Mouse (Mus musculus) liver, embryonic 11.5 days (tissue): ENCODE measurements around the gene Polk. TPM values are rescaled to one million over a fixed set of nuclear protein-coding genes. Genes with fewer than 3 reads are reported as not detected.

Source experiments
- ATAC-seq: fragments of 200-750 bp; cut with Nextera tagmentation; replicated peaks from 2 replicates; pipeline ENCODE4 v1.8.0; 2017; ENCODE audit warnings: moderate number of reproducible peaks, mild to moderate bottlenecking, moderate TSS enrichment, moderate library complexity; ENCODE audit not compliant: low FRiP score
- DNase-seq: peaks from one replicate; pipeline ENCODE4 v3.0.0-alpha.2; 2017; ENCODE audit warnings: low spot score
- H3K27ac ChIP-seq: fragments of 300-500 bp; sonication (generic); 2 replicates; pipeline ENCODE4 v1.5.1; 2014; ENCODE audit warnings: mild to moderate bottlenecking, low read depth, low read length, control low read depth
- H3K27me3 ChIP-seq: fragments of 300-500 bp; sonication (generic); replicated peaks from 2 replicates; pipeline ENCODE4 v1.6.1; 2014; ENCODE audit warnings: low read length, mixed read lengths; ENCODE audit not compliant: control insufficient read depth, insufficient read depth
- H3K36me3 ChIP-seq: fragments of 300-500 bp; sonication (generic); 2 replicates; pipeline ENCODE4 v1.6.1; 2014; ENCODE audit warnings: mild to moderate bottlenecking, low read length, moderate library complexity, mixed read lengths; ENCODE audit not compliant: control insufficient read depth, insufficient read depth
- H3K4me1 ChIP-seq: fragments of 300-500 bp; sonication (generic); replicated peaks from 2 replicates; pipeline ENCODE4 v1.6.1; 2014; ENCODE audit warnings: low read length, mixed read lengths; ENCODE audit not compliant: control insufficient read depth, insufficient read depth
- H3K4me2 ChIP-seq: fragments of 300-500 bp; sonication (generic); 2 replicates; pipeline ENCODE4 v1.6.1; 2014; ENCODE audit warnings: mild to moderate bottlenecking, control low read depth, moderate library complexity
- H3K4me3 ChIP-seq: fragments of 300-500 bp; sonication (generic); 2 replicates; pipeline ENCODE4 v1.5.1; 2014; ENCODE audit warnings: low read depth, low read length, control low read depth
- H3K9ac ChIP-seq: fragments of 300-500 bp; sonication (generic); 2 replicates; pipeline ENCODE4 v1.6.1; 2014; ENCODE audit warnings: low read depth, low read length, control low read depth
- H3K9me3 ChIP-seq: fragments of 300-500 bp; sonication (generic); 2 replicates; pipeline ENCODE4 v1.6.1; 2016; ENCODE audit warnings: low read length, inconsistent platforms, mixed read lengths; ENCODE audit not compliant: control insufficient read depth
- WGBS: fragments of 180-500 bp; shearing (Covaris S2); extraction: QIAGEN DNeasy Blood & Tissue Kit; methylation state at CpG from one replicate; pipeline ENCODE4 v1.1.7; 2014; 5-methylcytosine and 5-hydroxymethylcytosine counted together
- polyA plus RNA-seq: library from polyadenylated mRNA; unstranded; fragments of >200 nt; fragmentation: Nextera tagmentation; extraction: Ambion mirVana; gene quantifications from 2 replicates; pipeline ENCODE4 v1.2.1, GENCODE M21; 2014

Polk gene
- polyA plus RNA-seq, 1 experiment from 2014 or later, result 8.2 TPM

DNA sequence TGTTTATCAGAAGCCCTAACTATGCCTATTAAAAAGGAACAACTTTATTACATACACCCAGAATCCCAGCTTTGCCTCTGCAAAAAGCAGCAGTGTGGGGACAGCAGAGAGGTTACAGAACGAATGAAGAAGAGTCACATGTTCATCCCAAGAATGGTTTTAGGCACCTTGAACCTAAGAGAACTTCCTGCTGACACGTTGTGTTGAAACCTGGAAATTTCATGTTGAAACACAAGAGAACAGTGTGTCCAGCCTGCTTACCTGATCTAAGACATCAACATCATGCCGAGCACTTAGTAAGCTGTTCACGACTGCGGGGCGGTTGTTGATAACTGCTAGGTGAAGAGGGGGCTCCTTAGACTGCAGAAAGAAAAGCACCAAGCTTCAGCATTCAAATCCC lies 109.3 kb downstream of the Polk start:
- no peak for ATAC-seq
- H3K4me1 ChIP-seq, result peaks cover 20% of the 10 kb centered on the region
- no peaks in the 10 kb centered on the region for H3K27me3 ChIP-seq
- H3K9me3 ChIP-seq, result no peaks in the 10 kb centered on the region
- no peak overlapping the region for H3K9ac ChIP-seq
- WGBS, result 73% methylated on average over 6 of the region's 6 CpGs
- no peak overlapping the region for H3K4me2 ChIP-seq
- no peak overlapping the region for H3K4me3 ChIP-seq
- no peak for DNase-seq
- no peak overlapping the region for H3K27ac ChIP-seq
- no peaks in the 10 kb centered on the region for H3K36me3 ChIP-seq

DNA sequence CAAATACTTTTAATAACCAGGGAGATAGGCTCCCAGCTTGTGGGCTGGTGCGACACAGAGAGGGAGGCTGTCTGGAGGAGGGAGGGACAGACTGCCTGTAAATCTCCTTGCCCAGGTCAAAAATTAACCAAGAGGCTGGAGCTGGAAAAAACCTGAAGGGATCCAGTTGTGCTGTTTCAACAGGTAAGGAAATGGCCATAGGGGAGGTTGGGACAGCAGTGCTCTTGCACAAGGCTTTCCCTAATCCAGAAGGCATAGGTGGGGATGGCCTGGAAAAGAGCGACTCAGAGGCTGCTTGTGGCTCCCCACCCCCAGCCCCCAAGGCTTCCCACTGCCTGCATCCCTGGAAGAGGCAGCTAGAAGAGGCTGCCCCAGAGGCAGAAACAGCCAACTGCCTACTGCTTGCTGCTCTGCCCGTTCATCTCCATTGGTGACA lies 110.0 kb downstream of the Polk start:
- no peak for DNase-seq
- no peak overlapping the region for H3K4me3 ChIP-seq
- no peaks in the 10 kb centered on the region for H3K36me3 ChIP-seq
- no peak overlapping the region for H3K27ac ChIP-seq
- peaks cover 20% of the 10 kb centered on the region for H3K4me1 ChIP-seq
- no peak overlapping the region for H3K4me2 ChIP-seq
- no peaks in the 10 kb centered on the region for H3K27me3 ChIP-seq
- no peaks in the 10 kb centered on the region for H3K9me3 ChIP-seq
- 53% methylated on average over 3 of the region's 3 CpGs for WGBS
- no peak overlapping the region for H3K9ac ChIP-seq
- ATAC-seq, result no peak

DNA sequence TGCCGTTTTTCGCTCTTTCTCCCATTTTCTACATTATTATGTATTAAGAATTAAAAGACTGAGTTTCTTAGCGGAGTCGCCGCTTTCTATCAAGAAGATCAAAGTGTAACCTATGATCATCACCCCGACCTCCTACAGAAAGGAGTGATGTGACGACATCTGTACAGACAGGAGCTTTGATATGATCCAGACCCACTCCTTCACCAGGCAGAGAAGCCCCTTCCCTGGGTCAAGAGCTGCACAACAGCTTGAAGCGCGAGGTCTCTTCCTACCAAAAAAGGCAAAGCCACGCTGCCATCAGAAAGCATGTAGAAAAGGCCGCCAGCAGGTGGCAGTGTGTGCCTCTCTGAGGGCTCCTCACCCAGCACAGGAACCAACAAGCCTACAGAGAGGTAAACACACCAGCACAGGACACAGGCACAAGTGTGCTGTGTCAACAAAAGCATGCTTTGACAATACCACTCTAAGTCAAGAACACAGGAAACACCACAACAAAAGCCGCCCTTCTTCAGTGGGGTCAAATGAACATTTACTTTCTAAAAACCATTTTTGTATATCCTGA lies 110.7 kb downstream of the Polk start:
- peak; percentile 71 for ATAC-seq
- H3K9ac ChIP-seq, result no peak overlapping the region
- H3K27me3 ChIP-seq, result no peaks in the 10 kb centered on the region
- H3K4me3 ChIP-seq, result no peak overlapping the region
- no peak overlapping the region for H3K27ac ChIP-seq
- no peaks in the 10 kb centered on the region for H3K9me3 ChIP-seq
- WGBS, result 33% methylated on average over 12 of the region's 12 CpGs
- H3K4me2 ChIP-seq, result peak overlapping the region; percentile 12; the same call in 1 of the 2 replicates
- DNase-seq, result peak; percentile 80
- peaks cover 19% of the 10 kb centered on the region for H3K4me1 ChIP-seq
- H3K36me3 ChIP-seq, result no peaks in the 10 kb centered on the region

Other genes with a start within 250 kb of the Polk start
- gene Poc5, start 154.3 kb downstream of the Polk start, polyA plus RNA-seq, result 12.4 and 15.9 TPM in 2 replicates
- gene Ankdd1b, start 71.4 kb downstream of the Polk start, polyA plus RNA-seq, result 0.11 TPM in 1 of 2 replicates, not detected in the other
- not detected in 2 replicates for gene Gm17622, start 51.8 kb downstream of the Polk start, polyA plus RNA-seq
- gene Col4a3bp, start within 50 bp of the Polk start, polyA plus RNA-seq, result 8.1 and 9.0 TPM in 2 replicates
- gene Hmgcr, start 128.4 kb upstream of the Polk start, polyA plus RNA-seq, result 94.7 and 112 TPM in 2 replicates
- not detected in 2 replicates for gene Ankrd31, start 205.7 kb upstream of the Polk start, polyA plus RNA-seq